Mouse (Mus musculus): ENCODE data around the gene Arih2.

GRCm38 (mm10) chr9:108694533-108694932 lies 45.3 kb upstream of the Arih2 start:
- TF ChIP-seq EP300 (IDR thresholded peaks at IDR 0.05; ENCODE audit: low read depth) (no peak), CTCF (IDR thresholded peaks at IDR 0.05; ENCODE audit: low read depth) (no peak)
